Mouse (Mus musculus) adrenal gland, adult 18-20 months (tissue): Measurements from ENCODE around the gene Ass1. TPM values are rescaled to one million over a fixed set of nuclear protein-coding genes. Genes with fewer than 3 reads are reported as not detected.

ENCODE experiments used
- DNase-seq, 2 experiments: peaks; one replicate each; pipeline ENCODE4 v3.0.0; 2021 to 2022; ENCODE audit warnings: low spot score in 2 of 2
- total RNA-seq, 2 experiments: library from RNA; stranded (reverse); gene quantifications; 1 replicate in 1 of 2; 2 replicates in 1 of 2; pipeline ENCODE4 v1.2.3; 2021

The Ass1 gene
- total RNA-seq, 2 experiments from 2014 or later: 25.0 to 30.6 TPM

GRCm38 (mm10) chr2:31455418-31455817, 14.6 kb upstream of the Ass1 start:
- no peak for DNase-seq

GRCm38 (mm10) chr2:31458460-31458859, 11.5 kb upstream of the Ass1 start:
- DNase-seq: no peak

GRCm38 (mm10) chr2:31458989-31459936, 10.7 kb upstream of the Ass1 start:
- DNase-seq: no peak

- no peak for DNase-seq
These were observed 9.9 kb upstream of the Ass1 start for GRCm38 (mm10) chr2:31460025-31460571.

DNA sequence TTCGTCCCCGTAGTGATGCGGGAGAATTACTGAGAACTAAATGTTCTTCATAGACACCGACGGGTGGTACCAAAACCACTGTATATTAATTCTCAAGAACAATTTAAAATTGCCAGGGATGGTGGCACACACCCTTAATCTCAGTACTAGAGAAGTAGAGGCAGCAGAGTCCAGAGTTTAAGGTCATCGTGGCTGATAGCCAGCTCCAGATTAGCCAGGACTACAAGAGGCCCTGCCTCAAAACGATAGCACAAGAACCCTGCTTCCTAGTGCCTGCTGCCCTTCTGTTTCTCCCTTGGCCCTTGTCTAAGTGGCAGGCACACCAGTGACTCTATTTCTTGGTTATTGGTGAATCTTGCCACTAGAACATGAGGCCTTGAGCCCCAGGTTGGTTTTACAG, 9.1 kb upstream of the Ass1 start:
- DNase-seq: no peak

- DNase-seq: no peak
These were observed 8.0 kb upstream of the Ass1 start for GRCm38 (mm10) chr2:31462051-31462450.

DNA sequence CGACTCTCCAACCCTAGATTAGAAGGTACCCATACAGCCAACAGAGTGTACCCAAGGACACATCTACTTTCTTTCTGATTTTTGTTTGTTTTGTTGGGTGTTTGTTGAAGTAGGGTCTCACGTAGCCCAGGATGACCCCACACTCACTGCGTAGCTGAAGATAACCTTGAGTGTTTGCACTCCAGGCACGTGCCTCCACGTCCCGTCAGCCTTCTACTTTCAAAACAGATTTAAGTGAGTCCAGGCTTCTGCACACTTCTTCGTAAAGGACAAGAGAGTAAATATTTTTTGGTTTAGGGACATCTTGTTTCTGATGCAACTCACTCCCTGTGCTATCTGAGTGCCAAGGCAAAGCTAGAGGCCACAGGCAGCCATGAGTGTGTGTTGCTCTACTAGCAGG, 6.8 kb upstream of the Ass1 start:
- DNase-seq: no peak

DNA sequence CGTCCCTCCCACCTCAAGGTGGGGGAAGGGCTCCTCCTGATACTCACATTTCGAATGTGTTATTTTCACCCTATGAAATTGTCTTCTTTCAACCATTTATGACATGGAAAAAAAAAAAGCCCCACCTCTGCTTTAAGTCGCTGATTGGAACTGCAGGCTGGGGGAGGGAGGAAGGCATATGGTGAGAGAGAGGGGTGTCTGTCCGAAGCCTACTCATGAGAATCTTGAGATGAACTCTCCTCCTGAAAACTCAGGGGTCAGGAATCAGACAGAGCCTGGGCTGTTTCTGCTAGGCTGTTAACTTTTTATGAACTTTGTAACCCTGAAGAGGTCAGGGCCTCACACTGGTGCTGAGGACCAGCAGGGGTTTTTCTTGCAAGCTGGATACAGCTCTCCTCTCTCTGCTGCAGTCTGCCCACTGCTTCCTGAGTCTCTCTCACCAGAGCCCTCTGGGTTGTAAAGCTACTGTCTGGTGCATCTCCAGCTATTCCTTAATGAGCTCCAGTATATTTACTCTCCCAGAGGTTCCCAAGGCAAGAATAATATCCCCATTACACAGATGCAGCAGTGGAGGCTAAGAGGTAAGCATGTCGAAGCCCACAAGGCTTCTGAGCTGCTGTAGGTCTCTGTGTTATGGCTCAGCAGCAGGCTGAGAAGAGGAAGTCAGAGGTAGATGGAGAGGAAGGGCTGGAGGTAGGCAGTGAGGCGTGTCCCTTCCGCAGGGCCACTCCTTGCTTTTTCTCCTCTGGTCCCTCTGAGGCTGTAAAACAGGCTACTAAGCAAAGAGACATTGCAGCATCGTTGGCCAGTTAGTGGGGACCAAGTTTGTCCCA, 6.1 kb upstream of the Ass1 start:
- DNase-seq: no peak

DNA sequence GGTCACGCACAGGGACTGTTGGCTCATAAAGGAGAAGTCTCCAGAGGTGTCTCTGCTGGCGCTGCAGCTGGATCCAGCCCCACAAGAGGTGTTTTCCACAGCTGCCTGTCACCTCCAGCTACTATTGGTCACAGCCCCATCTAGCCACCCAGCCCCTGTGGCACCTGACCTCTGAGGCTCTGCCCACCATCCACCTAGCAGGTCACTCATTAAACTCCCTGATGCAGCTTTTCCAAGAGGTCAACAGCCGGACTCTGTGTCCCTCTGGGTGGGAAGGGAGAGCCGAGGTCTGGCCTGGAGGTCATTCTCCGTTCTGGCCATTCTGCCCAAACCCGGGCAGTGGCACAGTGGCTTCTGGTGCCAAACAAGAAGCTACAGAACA, 5.5 kb upstream of the Ass1 start:
- no peak for DNase-seq

DNA sequence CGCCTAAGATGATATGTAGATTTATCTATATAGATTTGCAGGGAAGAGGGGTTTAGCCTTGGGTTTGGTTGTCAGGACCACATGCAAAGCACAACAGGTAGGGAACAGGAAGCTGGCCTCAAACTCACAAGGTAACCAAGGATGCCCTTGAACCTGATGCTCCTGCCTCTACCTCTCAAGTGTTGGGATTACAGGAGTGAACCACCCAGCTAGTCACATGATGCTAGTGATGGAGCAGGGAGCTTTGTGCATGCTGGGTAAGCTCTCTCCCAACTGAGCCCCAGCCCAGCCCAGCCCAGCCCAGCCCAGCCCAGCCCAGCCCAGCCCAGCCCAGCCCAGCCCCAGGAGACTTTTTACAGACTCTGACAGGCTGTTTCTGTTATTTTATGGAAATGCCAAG, 2.5 kb upstream of the Ass1 start:
- no peak for DNase-seq

GRCm38 (mm10) chr2:31468857-31469256, 1.1 kb upstream of the Ass1 start:
- DNase-seq: no peak

DNA sequence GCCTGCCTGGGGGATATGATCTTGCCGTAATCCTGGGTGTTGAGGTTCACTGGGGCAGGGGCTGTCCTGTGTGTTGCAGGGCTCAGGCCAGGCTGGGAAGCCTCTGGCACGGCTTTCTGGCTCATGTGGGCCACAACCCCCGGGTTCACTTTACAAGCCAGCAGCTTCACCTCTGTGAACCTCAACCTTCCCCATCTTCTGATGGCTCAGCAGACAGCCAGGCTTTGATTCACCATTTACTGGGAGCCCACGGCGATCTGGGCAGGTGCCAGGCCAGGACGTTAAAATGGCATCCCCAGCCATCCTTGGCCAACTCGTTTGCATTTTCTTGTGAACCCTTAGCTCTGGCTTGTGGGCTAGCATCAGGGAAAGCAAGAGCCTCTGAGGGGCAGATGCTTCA, 527 bp upstream of the Ass1 start:
- no peak for DNase-seq

DNA sequence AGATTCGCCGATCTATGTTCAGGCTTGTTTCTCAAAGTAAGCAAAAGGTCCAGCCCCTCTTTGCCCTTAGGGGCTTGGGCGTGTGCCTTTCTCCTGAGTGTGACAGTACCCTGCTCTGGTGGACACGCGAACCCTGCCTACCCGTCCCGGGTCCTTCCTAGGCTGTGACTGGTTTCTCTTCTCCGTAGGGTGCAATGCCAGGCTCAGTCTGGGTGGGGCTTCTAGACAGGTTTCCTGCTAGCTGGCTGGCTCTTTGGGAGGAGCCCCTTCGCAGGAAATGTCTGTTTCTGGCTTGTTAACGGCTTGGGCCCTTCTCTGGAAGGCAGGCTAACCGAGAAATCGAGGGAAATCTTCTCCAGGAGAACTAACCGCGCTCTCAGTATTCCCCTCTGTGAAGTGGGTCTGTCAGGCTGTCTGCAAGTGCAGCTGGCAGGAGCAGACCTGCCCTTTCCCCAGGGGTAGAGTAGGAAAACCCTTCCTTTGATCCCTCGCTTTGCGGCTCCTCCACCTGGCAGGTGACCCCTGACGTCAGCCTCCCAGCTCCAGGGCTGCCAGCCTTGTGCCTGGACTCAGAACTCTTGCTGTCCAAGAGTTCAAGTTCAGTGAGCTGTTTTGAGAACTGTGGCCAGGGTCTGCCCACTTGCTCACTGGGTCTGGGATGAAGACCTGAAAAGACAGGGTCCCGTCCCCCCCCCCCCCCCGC, 827 bp downstream of the Ass1 start:
- no peak for DNase-seq

DNA sequence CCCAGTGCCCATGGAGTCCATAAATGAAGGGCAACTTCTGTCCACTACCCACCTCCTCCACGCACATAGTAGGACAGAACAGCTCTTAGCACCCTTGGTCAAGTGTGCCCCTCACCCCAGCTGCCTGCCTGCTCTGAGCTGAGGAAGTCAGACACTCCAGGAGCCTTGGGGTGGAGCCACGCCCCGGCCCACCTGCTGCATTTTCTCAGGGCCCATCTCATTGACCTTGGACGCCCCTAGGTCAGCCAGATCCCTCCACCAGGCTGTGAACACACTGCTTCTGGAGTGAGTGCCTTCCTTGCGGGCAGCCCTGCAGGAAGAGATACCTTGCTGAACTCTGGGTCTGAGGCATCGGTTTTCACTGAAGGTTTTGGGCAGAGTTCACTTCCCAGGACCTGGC, 1.6 kb downstream of the Ass1 start:
- DNase-seq: no peak

- peak; percentile 48 to 50 for DNase-seq
These were observed 2.5 kb downstream of the Ass1 start for GRCm38 (mm10) chr2:31472406-31473065.

GRCm38 (mm10) chr2:31473941-31474340, 3.9 kb downstream of the Ass1 start:
- no peak for DNase-seq

- no peak for DNase-seq
These were observed 4.7 kb downstream of the Ass1 start for GRCm38 (mm10) chr2:31474686-31475085.

- DNase-seq: no peak
These were observed 6.3 kb downstream of the Ass1 start for GRCm38 (mm10) chr2:31476107-31476820.

DNA sequence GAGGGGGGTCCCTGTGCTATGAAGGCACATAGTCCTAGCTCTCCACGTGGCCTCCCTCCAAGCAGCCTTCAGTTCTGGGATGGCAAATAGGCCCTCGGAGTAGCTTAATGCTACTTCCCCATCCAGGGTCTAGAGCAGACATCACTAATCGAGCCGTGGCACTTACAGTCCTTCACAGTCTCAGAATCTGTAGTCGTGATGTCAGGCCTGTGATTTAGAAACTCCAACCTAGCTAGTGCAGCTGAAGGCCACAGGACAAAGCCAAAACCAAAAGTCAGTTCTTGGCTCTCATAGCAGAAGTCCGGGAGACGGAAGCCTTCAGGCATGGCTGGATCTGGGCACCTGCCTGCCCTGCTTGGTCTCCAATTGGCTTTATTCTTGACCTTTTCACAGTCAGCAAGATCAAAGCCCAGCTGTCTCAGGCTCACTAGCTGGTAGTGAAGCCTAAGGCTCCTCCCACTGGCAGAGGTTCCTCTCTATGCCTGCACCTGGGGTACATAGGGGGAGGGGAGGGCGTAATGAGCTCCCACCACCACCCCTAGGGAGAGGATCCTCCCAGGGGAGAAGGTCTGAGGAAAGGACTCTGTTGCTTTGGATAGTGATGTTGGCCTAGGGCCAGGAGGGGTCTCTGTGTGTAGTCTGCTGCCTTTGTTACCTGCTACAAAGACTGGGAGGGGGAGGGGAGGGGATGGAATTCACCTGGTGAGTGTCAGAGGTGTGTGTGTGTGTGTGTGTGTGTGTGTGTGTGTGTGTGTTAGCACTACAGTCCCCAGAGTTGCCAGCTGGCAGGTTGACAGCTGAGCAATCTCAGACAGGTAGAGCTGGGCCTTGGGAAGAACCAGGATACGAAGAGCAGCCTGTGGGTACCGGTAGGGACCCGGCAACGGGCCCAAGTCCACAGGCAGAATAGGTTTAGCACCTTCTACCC, 7.5 kb downstream of the Ass1 start:
- DNase-seq: no peak
